Mouse (Mus musculus) MEL (cell line): ENCODE measurements around the gene Gna11. TPM values are rescaled to one million over a fixed set of nuclear protein-coding genes. Genes with fewer than 3 reads are reported as not detected.

Source experiments
- DNase-seq: peaks from one replicate; pipeline ENCODE4 v3.0.0; 2011; ENCODE audit warnings: low read depth, low spot score
- H3K27ac ChIP-seq: 2 replicates; pipeline ENCODE4 v1.5.1; 2012; ENCODE audit warnings: low read depth, mild to moderate bottlenecking, control low read depth, low read length, moderate library complexity; ENCODE audit not compliant: control insufficient read depth
- H3K27me3 ChIP-seq, 2 experiments: fragments of 150-350 bp in 1 of 2; sonication (generic) in 1 of 2; 2 replicates each; pipeline ENCODE4 v1.6.1; 2012; ENCODE audit warnings: low read length in 2 of 2, mild to moderate bottlenecking in 2 of 2, improper control_type of control experiment in 1 of 2, moderate library complexity in 1 of 2; ENCODE audit not compliant: insufficient read depth in 2 of 2, control insufficient read depth in 1 of 2
- H3K36me3 ChIP-seq, 2 experiments: 2 replicates each; pipeline ENCODE4 v1.6.1; 2012 to 2014; ENCODE audit warnings: low read length in 2 of 2, improper control_type of control experiment in 1 of 2, inconsistent platforms in 1 of 2, mild to moderate bottlenecking in 1 of 2; ENCODE audit not compliant: insufficient read depth in 2 of 2, control insufficient read depth in 1 of 2
- H3K4me1 ChIP-seq, 2 experiments: fragments of 150-350 bp in 1 of 2; sonication (generic) in 1 of 2; 2 replicates each; pipeline ENCODE4 v1.6.1; 2012; ENCODE audit warnings: low read length in 2 of 2, improper control_type of control experiment in 1 of 2, mild to moderate bottlenecking in 1 of 2; ENCODE audit not compliant: insufficient read depth in 2 of 2, control insufficient read depth in 1 of 2
- H3K4me3 ChIP-seq, 2 experiments: fragments of 150-350 bp in 1 of 2; sonication (generic) in 1 of 2; 2 replicates each; pipeline ENCODE4 v1.5.1; 2012; ENCODE audit warnings: low read depth in 2 of 2, low read length in 2 of 2, mild to moderate bottlenecking in 2 of 2, moderate library complexity in 2 of 2, control low read depth in 1 of 2, improper control_type of control experiment in 1 of 2; ENCODE audit not compliant: control insufficient read depth in 1 of 2, insufficient read depth in 1 of 2
- H3K79me2 ChIP-seq: 2 replicates; pipeline ENCODE4 v1.6.1; 2012; ENCODE audit warnings: mild to moderate bottlenecking, low read length, moderate library complexity; ENCODE audit not compliant: control insufficient read depth, poor library complexity, insufficient read depth
- H3K9ac ChIP-seq: 2 replicates; pipeline ENCODE4 v1.6.1; 2012; ENCODE audit warnings: low read depth, mild to moderate bottlenecking, control low read depth, low read length, moderate library complexity; ENCODE audit not compliant: control insufficient read depth, poor library complexity, severe bottlenecking
- H3K9me3 ChIP-seq: fragments of 150-350 bp; sonication (generic); replicated peaks from 2 replicates; pipeline ENCODE4 v1.6.1; 2012; ENCODE audit warnings: mild to moderate bottlenecking, low read length, improper control_type of control experiment, moderate library complexity; ENCODE audit not compliant: insufficient read depth
- BHLHE40 ChIP-seq: IDR thresholded peaks from 2 replicates; pipeline ENCODE4 v1.6.1; 2012; ENCODE audit warnings: low read depth, mild to moderate bottlenecking, inconsistent platforms, low read length, improper control_type of control experiment, borderline replicate concordance
- CHD1 ChIP-seq: IDR thresholded peaks from 2 replicates; pipeline ENCODE4 v1.6.1; 2012; ENCODE audit warnings: low read depth, mild to moderate bottlenecking, inconsistent platforms, low read length, improper control_type of control experiment
- CHD2 ChIP-seq: IDR thresholded peaks from 2 replicates; pipeline ENCODE4 v1.6.1; 2011; ENCODE audit warnings: low read length, improper control_type of control experiment
- E2F4 ChIP-seq: IDR thresholded peaks from 2 replicates; pipeline ENCODE4 v1.6.1; 2011; ENCODE audit warnings: low read depth, low read length, improper control_type of control experiment, borderline replicate concordance
- ELF1 ChIP-seq: IDR thresholded peaks from 2 replicates; pipeline ENCODE4 v1.6.1; 2014; ENCODE audit warnings: low read depth, mild to moderate bottlenecking, inconsistent platforms, low read length, improper control_type of control experiment, moderate library complexity
- EP300 ChIP-seq, 2 experiments: IDR thresholded peaks; 2 replicates each; pipeline ENCODE4 v1.6.1; 2011; ENCODE audit warnings: improper control_type of control experiment in 2 of 2, low read length in 2 of 2, low read depth in 1 of 2, mild to moderate bottlenecking in 1 of 2
- ETS1 ChIP-seq: IDR thresholded peaks from 2 replicates; pipeline ENCODE4 v1.6.1; 2012; ENCODE audit warnings: low read depth, mild to moderate bottlenecking, inconsistent platforms, low read length, improper control_type of control experiment, moderate library complexity
- GABPA ChIP-seq: IDR thresholded peaks from 2 replicates; pipeline ENCODE4 v1.6.1; 2012; ENCODE audit warnings: low read depth, mild to moderate bottlenecking, inconsistent platforms, low read length, improper control_type of control experiment, moderate library complexity
- GATA1 ChIP-seq: IDR thresholded peaks from 2 replicates; pipeline ENCODE4 v1.6.1; 2011; ENCODE audit warnings: low read depth, low read length, improper control_type of control experiment
- HCFC1 ChIP-seq: IDR thresholded peaks from 2 replicates; pipeline ENCODE4 v1.6.1; 2012; ENCODE audit warnings: low read depth, mild to moderate bottlenecking, inconsistent platforms, low read length, improper control_type of control experiment, moderate library complexity
- JUND ChIP-seq: IDR thresholded peaks from 2 replicates; pipeline ENCODE4 v1.6.1; 2011; ENCODE audit warnings: low read depth, mild to moderate bottlenecking, improper control_type of control experiment, low read length
- KAT2A ChIP-seq: conservative IDR thresholded peaks from 2 replicates; pipeline ENCODE4 v1.6.1; 2012; ENCODE audit warnings: low read depth, low read length, improper control_type of control experiment, inconsistent platforms
- MAX ChIP-seq: IDR thresholded peaks from 2 replicates; pipeline ENCODE4 v1.6.1; 2011; ENCODE audit warnings: low read length, improper control_type of control experiment
- MAZ ChIP-seq: IDR thresholded peaks from 2 replicates; pipeline ENCODE4 v1.6.1; 2012; ENCODE audit warnings: low read depth, mild to moderate bottlenecking, inconsistent platforms, low read length, improper control_type of control experiment
- MXI1 ChIP-seq: IDR thresholded peaks from 2 replicates; pipeline ENCODE4 v1.6.1; 2011; ENCODE audit warnings: mild to moderate bottlenecking, low read depth, low read length, improper control_type of control experiment
- MYB ChIP-seq: IDR thresholded peaks from 2 replicates; pipeline ENCODE4 v1.6.1; 2011; ENCODE audit warnings: mild to moderate bottlenecking, low read depth, low read length, improper control_type of control experiment
- MYC ChIP-seq: IDR thresholded peaks from 2 replicates; pipeline ENCODE4 v1.6.1; 2011; ENCODE audit warnings: low read depth, mild to moderate bottlenecking, low read length, improper control_type of control experiment, moderate library complexity
- NELFE ChIP-seq: IDR thresholded peaks from 2 replicates; pipeline ENCODE4 v1.6.1; 2011; ENCODE audit warnings: low read depth, low read length, improper control_type of control experiment
- NRF1 ChIP-seq: IDR thresholded peaks from 2 replicates; pipeline ENCODE4 v1.6.1; 2014; ENCODE audit warnings: low read depth, mild to moderate bottlenecking, inconsistent platforms, low read length, improper control_type of control experiment, moderate library complexity; ENCODE audit not compliant: poor library complexity, insufficient read depth, severe bottlenecking
- POLR2A ChIP-seq, 2 experiments: IDR thresholded peaks; 2 replicates each; pipeline ENCODE4 v1.6.1; 2011 to 2012; ENCODE audit warnings: low read length in 2 of 2, mild to moderate bottlenecking in 2 of 2, control low read depth in 1 of 2, improper control_type of control experiment in 1 of 2, low read depth in 1 of 2, moderate library complexity in 1 of 2; ENCODE audit not compliant: control insufficient read depth in 1 of 2, insufficient read depth in 1 of 2, poor library complexity in 1 of 2
- POLR2AphosphoS2 ChIP-seq: IDR thresholded peaks from 2 replicates; pipeline ENCODE4 v1.6.1; 2011; ENCODE audit warnings: low read length, improper control_type of control experiment
- POLR2AphosphoS5 ChIP-seq: IDR thresholded peaks from 2 replicates; pipeline ENCODE4 v1.6.1; 2012; ENCODE audit warnings: low read depth, borderline replicate concordance, mild to moderate bottlenecking, inconsistent platforms, low read length, moderate library complexity, mixed read lengths
- RAD21 ChIP-seq: IDR thresholded peaks from 2 replicates; pipeline ENCODE4 v1.6.1; 2011; ENCODE audit warnings: mild to moderate bottlenecking, low read depth, low read length, improper control_type of control experiment
- RCOR1 ChIP-seq: IDR thresholded peaks from 2 replicates; pipeline ENCODE4 v1.6.1; 2012; ENCODE audit warnings: low read depth, mild to moderate bottlenecking, inconsistent platforms, low read length, improper control_type of control experiment
- SIN3A ChIP-seq: IDR thresholded peaks from 2 replicates; pipeline ENCODE4 v1.6.1; 2012; ENCODE audit warnings: low read length, improper control_type of control experiment, inconsistent platforms
- TAL1 ChIP-seq: IDR thresholded peaks from 2 replicates; pipeline ENCODE4 v1.6.1; 2012; ENCODE audit warnings: mild to moderate bottlenecking, inconsistent platforms, low read length, moderate library complexity, mixed read lengths
- TBP ChIP-seq: IDR thresholded peaks from 2 replicates; pipeline ENCODE4 v1.8.0; 2011; ENCODE audit warnings: low read depth, low read length, improper control_type of control experiment
- TCF12 ChIP-seq: IDR thresholded peaks from 2 replicates; pipeline ENCODE4 v1.6.1; 2014; ENCODE audit warnings: low read depth, mild to moderate bottlenecking, inconsistent platforms, low read length, improper control_type of control experiment, moderate library complexity
- ZC3H11A ChIP-seq: IDR thresholded peaks from 2 replicates; pipeline ENCODE4 v1.6.1; 2012; ENCODE audit warnings: low read depth, mild to moderate bottlenecking, inconsistent platforms, low read length, improper control_type of control experiment
- ZMIZ1 ChIP-seq: IDR thresholded peaks from 2 replicates; pipeline ENCODE4 v1.6.1; 2012; ENCODE audit warnings: low read depth, mild to moderate bottlenecking, inconsistent platforms, low read length, improper control_type of control experiment, moderate library complexity
- polyA plus RNA-seq, 2 experiments: library from polyadenylated mRNA; stranded (reverse) in 1 of 2; unstranded in 1 of 2; fragments of >175 nt in 1 of 2; fragments of >200 nt in 1 of 2; gene quantifications; 2 replicates each; pipeline versions ENCODE4 v1.2.1 to v1.2.4; 2012; ENCODE audit warnings: low replicate concordance in 2 of 2, low read depth in 1 of 2; ENCODE audit not compliant: insufficient read length in 2 of 2, insufficient read depth in 1 of 2, missing spikeins in 1 of 2
- total RNA-seq: library from RNA; depleted of rRNA; stranded (reverse); fragments of 300-350 nt; gene quantifications from 2 replicates; pipeline ENCODE4 v1.2.3, GENCODE M21; 2012

The Gna11 gene
- total and polyA plus RNA-seq, 3 experiments, result 14.1 to 18.4 TPM; not detected in 1

GRCm38 (mm10) chr10:81525017-81525694, 19.8 kb downstream of the Gna11 start:
- Histone ChIP-seq H3K9me3 (no peaks in the 10 kb centered on the region), H3K4me1 (peaks cover 0 to 18% of the 10 kb centered on the region in 2 experiments; a peak in 3 of 4 replicates), H3K36me3 (peaks cover 0 to 6% of the 10 kb centered on the region in 2 experiments; a peak in 2 of 4 replicates), H3K27me3 (no peaks in the 10 kb centered on the region), H3K4me3 (peak overlapping the region; percentile 80 to 87), H3K27ac (peak overlapping the region; percentile 96), H3K79me2 (peaks cover 11% of the 10 kb centered on the region), H3K9ac (peak overlapping the region; percentile 89)
- peak; percentile 86 for DNase-seq
- TF ChIP-seq JUND (no peak), POLR2AphosphoS5 (no peak), NELFE (peak; percentile 74), GABPA (no peak), CHD1 (no peak), MYB (peak; percentile 72), TCF12 (peak; percentile 69), POLR2AphosphoS2 (peak; percentile 88), SIN3A (peak; percentile 46; the same call in 1 of the 2 replicates), HCFC1 (peak; percentile 53; the same call in 1 of the 2 replicates), ZMIZ1 (peak; percentile 70), BHLHE40 (no peak), GATA1 (peak; percentile 65; the same call in 1 of the 2 replicates), TBP (peak; percentile 31; the same call in 1 of the 2 replicates), KAT2A (no peak; the same call in 1 of the 2 replicates), CHD2 (no peak), E2F4 (no peak), RCOR1 (peak; percentile 12; the same call in 1 of the 2 replicates), RAD21 (no peak), TAL1 (no peak), NRF1 (peak; percentile 45; the same call in 1 of the 2 replicates), ELF1 (peak; percentile 63), POLR2A (IDR thresholded peaks at IDR 0.05; ENCODE audit: control insufficient read depth in 1 of 2, insufficient read depth in 1 of 2, low read depth in 1 of 2, low read length in 2 of 2, poor library complexity in 1 of 2) (peak; percentile 75 to 81), EP300 (IDR thresholded peaks at IDR 0.05; ENCODE audit: low read depth in 1 of 2, low read length in 2 of 2) (peak; percentile 53 to 81), MAX (peak; percentile 85), MAZ (peak; percentile 93), ETS1 (peak; percentile 75), MXI1 (peak; percentile 90), ZC3H11A (no peak), MYC (no peak; the same call in 1 of the 2 replicates)
